Mouse (Mus musculus) c-Kit-positive CD71-positive TER-119-positive erythroid progenitor cells, embryonic 14.5 days (primary cell): ENCODE data around the gene Nfatc4.

ENCODE experiments used
- DNase-seq: peaks from one replicate; pipeline ENCODE4 v3.0.0-alpha.2; 2013; ENCODE audit warnings: low spot score

The Nfatc4 gene

DNA sequence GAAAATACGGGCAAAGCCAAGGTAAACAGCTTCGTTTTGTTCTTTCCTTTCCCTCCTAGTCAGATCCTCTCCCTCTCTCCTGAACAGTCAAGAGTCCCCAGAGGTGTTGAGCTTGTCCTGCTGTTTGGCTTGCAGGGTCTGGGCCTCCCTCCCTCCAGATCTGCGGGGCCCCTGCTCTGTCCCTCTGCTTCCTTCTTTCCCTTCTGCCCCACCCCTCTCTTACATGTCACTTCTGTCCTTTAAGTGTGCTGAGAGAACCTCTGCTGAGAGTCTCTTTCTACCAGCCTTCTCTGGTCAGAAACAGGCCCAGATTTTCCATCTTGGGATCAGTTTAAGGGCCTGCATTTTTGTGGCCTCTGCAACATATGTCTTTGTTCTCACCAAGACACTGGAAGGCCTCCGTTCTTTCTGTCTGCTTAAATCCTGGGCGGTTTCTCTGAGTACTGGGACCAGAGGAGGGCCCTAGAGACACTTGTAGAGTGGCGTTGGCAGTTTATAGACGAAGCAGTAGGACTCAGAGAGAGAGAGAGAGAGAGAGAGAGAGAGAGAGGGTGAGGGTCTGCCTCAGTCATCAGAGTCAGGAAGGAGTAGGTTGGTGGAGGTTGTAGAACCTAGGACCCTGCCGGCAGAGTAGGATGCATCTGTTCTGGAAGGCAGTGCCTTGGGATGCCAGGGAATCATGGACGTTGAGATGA is 31.6 kb downstream of the Nfatc4 start:
- no peak for DNase-seq

DNA sequence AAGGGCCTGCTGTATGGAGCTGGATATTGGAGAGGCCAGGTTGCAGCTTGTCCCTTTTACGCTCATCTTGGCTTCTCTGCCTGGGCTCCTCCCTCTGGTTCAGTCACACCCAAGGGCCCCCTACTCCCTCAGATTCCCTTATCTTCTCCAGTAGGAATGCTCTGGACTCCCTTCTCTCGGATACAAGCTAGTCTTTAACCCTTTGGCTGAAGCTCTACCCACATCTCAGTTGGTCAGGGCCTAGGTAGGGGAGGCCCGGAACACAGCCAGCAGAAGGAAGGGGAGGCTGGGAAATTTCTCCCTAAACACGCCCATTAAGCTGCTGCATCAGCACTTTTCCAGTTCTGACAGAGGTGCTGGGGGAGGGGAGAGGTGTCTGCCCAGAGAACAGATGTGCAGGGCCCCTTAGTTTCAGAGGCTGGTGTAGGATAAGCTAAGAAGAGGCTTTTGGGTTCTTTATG is 32.2 kb downstream of the Nfatc4 start:
- no peak for DNase-seq

DNA sequence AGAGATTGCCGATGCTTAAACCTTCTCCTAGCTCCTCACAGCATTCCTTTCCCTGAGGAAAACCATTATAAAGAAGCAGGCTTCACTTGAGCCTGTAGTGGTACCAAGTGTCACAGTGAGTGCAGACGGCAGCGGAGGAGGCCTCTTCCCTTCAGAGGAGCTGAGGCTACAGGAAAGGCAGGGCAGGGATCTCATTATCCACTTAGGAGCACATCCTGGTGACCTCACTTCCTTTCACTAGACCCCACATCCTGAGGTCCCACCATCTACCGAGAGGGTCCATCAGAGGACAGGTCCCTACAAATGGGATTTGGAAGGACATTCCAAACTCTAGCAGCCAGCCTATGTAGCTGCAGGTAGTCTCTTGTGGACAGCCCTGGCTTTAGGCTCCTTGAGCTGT is 34.6 kb downstream of the Nfatc4 start:
- DNase-seq = no peak

DNA sequence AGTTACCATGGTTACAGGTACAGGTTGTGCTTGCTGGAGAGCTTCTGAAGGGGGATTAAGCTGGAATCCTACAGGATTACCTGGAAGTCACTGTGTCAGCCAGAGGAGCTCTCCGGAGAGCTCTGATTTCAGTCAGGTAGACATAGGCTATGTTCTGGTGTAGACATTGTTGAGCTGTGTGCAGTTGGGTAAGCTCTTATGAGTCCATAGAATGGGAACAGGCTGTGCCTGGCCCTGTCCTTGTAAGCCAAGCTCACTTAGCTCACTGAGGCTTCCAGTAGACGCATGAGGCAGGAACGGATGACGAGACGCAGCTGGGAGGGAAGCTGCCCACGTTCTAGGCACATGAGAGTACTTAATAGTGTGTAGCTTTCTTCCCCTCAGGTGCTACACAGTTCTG is 39.2 kb downstream of the Nfatc4 start:
- no peak for DNase-seq

DNA sequence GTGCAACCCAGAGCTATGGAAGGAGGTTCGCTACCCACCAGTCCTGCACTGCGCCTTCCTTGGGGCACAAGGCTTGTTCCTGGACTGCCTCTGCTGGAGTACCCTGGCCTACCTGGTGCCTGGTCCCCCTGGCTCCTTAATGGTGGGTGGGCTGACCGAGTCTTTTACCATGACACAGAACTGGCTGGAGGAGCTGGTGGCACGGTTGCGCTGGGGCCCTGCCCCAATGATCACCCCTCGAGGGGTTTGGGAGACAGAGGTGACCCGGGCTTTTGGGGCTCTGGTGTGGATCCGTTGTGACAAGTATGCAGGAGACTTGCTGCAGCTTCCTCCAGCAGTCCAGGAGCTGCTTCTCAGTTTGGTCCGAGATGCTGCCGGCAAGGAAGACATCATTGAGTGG is 40.0 kb downstream of the Nfatc4 start:
- no peak for DNase-seq

DNA sequence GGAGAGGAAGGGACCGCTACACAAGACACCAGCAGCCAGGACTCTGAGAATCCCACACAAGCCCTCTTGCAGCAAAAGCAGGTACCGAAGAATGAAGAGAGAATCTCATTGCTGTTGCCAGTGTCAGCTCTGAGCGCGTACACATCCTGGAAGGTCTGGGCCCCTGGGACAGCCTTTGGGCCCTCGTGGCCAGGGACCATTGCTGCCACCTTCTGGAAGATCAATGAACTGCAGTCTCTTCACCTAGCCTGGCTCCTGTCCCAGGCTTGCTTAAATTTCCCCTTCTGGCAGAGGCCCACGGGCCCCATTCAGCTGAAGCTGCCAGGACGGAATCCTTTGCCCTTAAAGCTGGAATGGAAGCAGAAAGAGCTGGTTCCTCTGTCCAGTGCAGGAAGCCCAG is 40.8 kb downstream of the Nfatc4 start:
- DNase-seq = peak; percentile 63

DNA sequence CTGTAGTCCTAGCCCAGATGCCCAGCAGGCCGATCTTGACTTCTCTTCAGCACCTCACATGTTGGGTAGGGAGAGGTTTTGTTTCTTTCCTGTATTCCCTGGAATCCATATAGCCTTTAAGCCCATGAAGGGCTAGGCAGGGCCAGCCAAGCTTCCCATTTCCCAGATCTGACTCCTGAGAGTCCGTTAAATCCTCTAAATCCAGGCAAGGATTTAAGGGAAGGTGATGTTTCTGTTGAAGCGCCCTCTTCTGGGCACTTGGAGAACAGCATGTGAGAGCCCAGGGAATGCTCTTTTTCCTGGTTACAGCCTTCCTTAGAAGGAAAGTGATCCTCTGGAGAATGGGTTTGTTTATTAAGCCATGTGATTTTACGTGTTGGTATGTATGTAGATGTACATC is 44.0 kb downstream of the Nfatc4 start:
- DNase-seq = no peak

DNA sequence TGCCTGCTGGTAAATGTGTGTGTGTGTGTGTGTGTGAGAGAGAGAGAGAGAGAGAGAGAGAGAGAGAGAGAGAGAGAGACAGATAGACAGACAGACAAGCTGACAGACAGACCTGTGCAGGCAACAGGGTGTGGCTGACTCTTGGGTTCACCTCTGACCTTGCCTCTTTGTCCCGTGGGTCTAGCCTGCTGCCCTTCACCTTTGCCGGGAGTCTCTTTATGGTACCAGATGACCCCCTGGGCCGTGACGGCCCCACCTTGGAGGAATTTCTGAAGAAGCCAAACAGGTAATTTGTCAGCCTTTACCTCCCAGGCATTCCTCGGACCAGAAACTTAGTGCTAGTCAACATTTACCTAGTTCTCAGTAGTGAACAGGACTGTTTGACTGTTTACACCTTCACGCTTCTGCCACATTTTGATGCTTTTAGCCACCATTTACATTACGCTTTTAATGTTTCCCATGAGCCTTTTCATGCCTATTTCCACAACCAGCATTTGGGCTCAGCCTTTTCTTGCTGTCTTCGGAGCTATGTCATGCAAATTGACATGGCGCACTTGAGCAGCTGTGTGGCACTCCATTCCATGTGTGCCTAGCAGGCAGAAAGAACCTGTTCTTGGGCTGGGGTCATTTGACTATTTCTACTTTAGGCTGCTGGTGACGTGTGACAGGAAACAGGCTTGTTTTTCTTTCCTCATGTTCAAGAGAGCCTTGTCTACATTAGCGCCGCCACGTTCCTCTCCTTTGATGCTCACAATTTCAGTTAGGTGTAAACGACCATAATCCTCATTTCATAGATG is 45.5 kb downstream of the Nfatc4 start:
- DNase-seq = no peak

DNA sequence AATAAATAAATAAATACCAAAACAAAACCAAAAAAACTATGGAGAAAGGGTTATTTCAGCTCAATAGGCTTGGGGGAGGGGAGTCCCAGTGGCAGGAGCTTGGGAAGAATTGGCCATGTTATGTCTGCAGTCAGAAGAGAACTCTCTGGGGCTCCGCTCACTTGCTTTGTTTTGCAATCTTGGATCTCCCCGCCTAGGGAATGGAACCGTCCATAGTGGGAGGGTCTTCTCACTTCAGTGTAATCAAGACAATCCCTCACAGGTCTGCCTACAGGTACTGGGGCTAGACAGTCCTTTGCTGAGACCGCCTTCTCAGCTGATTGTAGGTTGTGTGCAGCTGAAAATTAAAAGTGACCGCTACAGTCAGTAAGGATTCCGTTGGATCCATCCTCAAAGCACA is 46.6 kb downstream of the Nfatc4 start:
- no peak for DNase-seq

DNA sequence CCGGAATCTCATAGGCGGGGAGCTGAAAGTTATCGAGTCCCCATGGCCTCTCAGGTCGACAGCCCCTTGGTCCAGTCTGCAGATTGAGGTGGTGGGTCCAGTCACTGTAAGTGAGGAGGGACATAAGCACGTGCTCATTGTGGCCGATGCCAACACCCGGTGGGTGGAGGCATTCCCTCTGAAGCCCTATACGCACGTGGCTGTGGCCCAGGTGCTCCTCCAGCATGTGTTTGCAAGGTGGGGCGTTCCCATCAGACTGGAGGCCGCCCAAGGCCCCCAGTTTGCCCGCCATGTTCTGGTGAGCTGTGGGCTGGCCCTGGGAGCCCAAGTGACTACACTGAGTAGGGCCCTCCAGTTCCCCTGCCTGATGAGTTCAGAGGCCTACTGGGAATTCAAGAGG is 49.1 kb downstream of the Nfatc4 start:
- no peak for DNase-seq

DNA sequence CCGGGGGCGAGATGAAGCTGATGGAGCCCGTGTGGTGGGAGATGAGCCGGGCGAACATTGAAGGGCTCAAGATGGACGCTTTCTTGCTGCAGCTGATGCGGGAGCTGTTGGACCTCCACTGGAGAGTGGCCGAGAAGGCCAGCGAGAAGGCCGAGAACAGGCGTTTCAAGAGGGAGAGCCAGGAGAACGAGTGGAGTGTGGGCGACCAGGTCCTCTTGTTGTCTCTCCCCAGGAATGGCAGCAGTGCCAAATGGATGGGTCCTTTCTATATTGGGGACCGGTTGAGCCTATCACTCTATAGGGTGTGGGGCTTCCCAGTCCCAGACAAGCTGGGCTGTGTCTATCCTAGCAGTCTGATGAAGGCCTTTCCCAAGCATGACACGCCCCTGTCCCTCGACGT is 49.6 kb downstream of the Nfatc4 start:
- no peak for DNase-seq

DNA sequence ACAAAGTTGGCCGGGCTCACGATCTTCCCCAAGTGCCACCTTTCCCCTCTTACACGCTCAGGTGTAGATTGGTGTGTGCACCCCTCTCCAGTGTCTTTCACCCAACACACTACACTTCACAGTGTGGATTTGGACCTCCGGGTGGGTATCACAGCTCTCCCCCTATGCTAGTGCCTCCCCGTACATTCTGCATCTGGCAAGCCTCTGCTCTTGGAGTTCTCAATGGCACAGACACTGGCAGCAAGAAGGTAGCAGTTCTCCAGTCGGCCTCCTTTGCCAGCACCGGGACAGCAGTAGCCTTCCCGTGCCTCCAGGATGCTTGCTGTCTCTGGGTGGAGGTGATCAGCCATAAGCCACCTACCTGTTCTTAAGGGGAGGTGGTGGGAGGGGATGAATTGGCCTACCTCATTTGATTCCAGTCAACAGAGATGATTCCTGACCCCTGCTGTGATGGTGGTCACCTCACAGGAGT is 50.3 kb downstream of the Nfatc4 start:
- no peak for DNase-seq

DNA sequence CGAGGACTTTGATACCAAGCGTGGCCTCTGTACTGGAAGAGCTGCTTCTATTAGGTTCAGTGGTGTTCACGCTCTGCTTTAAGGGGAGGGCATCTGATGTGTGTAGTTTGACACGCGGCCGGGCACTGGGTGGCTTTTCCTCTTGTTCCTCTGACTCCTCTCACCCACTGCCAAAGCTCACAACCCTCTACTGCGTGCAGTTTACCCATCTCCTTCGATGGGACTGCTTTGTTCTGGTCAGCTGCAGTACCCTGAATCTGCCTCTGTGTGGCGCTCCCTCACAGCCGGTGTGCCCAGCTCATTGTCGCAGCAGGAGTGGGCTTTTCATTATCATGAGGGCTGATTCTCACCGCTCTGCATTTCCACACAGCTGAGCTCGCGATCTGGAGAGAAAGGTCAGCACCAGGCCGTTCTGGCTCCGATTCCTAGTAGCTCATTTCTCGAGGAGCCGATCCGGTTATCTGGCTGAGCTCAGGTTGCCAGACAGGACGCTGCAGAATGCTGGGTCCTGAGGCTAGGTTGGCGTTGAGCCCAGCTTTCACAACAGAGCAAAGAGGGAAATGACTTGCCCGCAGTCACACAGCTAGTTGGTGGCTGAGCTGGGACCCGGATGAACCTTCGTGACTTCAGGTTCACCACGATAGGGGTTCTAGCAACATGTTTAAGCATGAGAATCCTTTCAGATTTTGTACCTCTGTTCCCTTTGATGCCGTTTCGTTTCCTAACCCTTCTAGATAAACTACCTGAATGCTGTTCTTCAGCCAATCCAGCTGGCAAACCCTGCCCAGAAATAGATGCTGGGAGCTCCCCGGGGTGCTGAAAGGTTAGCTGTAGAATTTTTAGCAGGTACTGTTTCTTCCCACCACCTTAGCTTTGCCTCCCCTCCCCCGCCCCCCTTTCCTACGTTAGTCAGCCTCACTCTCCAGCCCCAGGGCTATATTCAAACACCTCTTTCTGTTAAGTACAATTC is 51.1 kb downstream of the Nfatc4 start:
- DNase-seq = peak; percentile 55

DNA sequence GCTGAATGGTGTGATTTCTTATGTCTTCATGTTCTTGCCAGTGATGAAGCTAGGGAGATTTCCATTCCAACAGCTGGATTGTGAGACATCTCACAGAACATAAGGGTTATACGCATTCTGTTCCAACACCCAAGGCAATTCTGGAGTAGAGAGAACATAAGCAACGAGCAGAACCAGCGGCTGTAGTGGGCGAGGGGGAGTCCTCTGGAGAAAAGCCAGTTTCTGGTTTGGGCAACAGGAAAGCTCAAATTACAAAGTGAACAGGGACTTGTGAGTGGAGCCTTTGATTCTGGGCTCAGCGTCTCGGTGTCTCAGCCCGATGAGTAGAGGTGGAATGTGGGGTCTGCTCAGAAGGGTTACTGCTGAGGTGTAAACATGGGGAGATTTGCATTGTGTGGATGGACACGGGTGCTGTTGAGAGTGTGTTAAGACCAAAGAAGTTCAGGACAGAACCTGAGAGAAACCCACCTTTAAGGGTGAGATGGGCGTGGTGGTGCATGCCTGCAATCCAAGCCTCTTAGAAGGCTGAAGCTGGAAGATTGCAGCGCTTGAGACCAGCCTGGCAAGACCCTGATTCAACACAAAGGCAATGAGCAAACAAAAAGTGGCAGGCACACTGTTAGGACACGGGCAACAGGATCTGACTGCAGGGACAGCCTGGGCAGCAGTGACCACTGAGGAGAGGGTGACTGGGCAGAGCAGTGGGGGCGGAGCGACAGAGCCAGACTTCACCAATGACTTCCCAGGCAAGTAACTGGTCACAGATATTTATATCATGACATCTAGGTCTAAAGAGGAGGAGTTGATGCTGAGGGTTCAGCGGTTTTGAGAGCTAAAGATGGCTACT is 54.7 kb downstream of the Nfatc4 start:
- no peak for DNase-seq

DNA sequence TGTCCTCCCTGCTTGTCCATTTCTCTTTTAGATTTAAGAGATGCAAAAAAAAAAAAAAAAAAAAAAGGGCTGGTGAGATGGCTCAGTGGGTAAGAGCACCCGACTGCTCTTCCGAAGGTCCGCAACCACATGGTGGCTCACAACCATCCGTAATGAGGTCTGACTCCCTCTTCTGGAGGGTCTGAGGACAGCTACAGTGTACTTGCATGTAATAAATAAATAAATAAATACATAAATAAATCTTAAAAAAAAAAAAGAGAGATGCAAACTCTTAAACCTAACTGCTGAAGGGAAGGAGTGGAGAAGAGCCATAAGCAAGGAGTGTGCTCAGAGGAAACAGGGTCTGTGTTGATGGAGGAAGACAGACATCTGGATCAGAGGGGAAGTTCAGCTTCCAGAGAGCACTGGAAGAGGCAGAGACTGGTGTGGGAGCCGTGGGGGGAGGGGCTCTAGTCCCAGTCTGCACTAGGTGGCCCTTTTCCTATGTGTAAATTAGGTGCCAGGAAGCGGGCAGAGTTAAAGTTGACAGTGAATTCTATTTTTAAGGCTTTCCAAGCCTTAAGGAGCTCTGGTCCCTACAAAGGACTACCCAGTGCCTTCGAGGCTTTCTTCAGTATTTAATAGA is 55.5 kb downstream of the Nfatc4 start:
- DNase-seq = no peak

DNA sequence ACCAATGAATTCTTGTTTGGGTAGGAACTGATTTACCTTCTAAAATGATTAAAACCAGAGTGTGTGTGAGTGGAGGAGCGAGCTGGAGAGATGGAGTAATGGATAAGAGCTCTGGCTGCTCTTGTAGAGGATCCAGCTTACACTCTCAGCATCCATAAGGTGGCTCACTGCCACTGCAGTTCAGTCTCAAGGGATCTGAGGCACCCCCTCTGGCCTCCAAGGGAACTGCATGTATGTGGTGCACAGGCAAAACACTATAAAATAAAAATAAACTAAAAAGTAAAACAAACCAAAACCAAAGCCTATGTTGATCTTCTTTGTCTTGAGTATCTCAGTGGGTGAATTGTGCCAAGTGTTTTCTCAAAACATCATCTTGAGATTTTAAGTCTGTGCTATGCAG is 56.7 kb downstream of the Nfatc4 start:
- peak; percentile 49 for DNase-seq

DNA sequence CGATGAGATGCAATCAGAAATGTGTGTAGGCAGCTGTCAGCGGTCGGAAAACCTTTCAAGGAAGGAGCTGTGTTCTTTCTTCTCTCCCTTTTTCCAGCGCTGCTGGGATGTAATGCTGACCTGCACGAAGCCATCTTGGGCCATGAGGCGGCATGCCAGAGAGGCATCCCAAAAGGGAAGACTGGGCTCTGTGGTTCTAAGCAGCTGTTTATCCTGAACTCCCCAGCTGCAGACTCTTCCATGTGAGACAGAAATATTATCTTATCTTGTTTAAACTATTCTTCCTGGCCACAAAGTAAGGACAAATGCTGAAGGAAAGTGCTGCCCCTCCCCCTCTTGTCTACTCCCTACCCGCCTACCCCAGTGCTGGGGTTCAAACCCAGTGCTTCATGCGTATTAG is 58.0 kb downstream of the Nfatc4 start:
- no peak for DNase-seq

DNA sequence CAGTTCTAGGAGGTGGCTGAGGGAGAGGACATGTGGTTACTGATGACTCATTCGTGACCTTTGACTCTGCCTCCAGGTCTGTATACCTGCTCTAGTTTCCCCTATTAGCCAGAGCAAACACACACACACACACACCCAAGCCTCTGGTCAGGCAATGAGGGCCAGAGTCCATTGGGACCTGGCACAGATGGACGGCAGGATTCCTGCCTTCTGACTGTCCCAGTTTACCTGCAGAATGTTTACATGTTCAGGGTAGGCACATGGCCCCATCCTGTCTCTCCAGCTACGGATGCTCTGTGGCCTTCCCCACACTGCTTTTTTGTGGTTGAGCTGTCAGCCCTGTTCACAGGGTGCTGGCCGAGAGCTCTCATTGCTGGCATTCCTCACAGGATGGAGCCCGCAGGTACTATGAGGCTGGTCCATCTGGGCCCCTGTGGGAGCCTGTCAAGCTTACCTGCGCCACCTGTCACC is 59.3 kb downstream of the Nfatc4 start:
- no peak for DNase-seq

DNA sequence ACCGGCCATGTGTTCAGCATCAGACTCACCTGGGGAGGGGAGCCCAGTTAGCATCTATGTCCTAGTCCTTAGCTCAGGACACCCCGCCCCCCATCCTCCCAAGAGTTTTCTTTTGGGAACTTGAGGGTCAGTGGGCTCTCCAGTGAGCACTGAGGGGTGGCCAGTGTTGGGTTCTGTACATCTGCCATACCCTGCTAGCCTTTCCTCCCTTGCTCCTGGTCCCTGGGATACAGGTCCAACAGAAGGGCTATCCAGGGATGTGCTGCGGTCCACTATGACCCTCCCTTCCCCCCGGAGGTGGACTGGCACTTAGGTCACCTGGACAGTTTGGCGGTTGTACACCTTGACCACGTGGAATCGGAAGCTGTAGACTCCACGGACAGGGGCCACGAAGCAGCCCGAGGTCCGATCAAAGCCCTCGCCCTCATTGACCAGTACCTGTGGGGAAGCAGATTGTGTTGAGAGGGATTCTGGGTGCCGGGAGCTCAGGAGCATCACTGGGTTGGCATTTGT is 60.3 kb downstream of the Nfatc4 start:
- no peak for DNase-seq
